15 mouse cellular contexts compared by ENCODE assay signal in genomic region chr13:8760940-8761339, GRCm38 (mm10).
"Had no signal": no experiment of that assay in that cellular context is flagged by ENCODE, and none has a peak within 500 bp of the region (broad histone marks: within the 10 kb centered on the region; RNA-seq: fewer than 3 reads in every experiment).

No protein-coding gene starts in this region.

- H3K27ac ChIP-seq: left cerebral cortex, adult 2 months; limb, embryonic 15.5 days; midbrain, embryonic 15.5 days; neural tube, embryonic 13.5 days had no signal

- H3K27me3 ChIP-seq: limb, embryonic 15.5 days; midbrain, embryonic 15.5 days; neural tube, embryonic 13.5 days had no signal

- H3K9ac ChIP-seq: limb, embryonic 15.5 days; midbrain, embryonic 15.5 days; neural tube, embryonic 13.5 days had no signal

- H3K36me3 ChIP-seq: limb, embryonic 15.5 days; midbrain, embryonic 15.5 days; neural tube, embryonic 13.5 days had no signal

- H3K9me3 ChIP-seq: limb, embryonic 15.5 days; midbrain, embryonic 15.5 days; neural tube, embryonic 13.5 days had no signal

- H3K4me1 ChIP-seq: limb, embryonic 15.5 days; midbrain, embryonic 15.5 days; neural tube, embryonic 13.5 days had no signal

- H3K4me2 ChIP-seq: limb, embryonic 15.5 days; midbrain, embryonic 11.5 days; midbrain, embryonic 15.5 days; neural tube, embryonic 13.5 days had no signal

- DNase-seq: kidney, adult 2 months; kidney, postnatal 25 days; lung, adult 18-20 months; retina, postnatal 1 day; right cerebral cortex, postnatal 4 days; spleen, adult 18-20 months; thymus, adult 18-20 months; thymus, postnatal 14 days had no signal

- ATAC-seq: intestine, embryonic 16.5 days; lung, postnatal 0 days; midbrain, embryonic 15.5 days had no signal

- H3K4me3 ChIP-seq: left cerebral cortex, adult 2 months; limb, embryonic 15.5 days; midbrain, embryonic 15.5 days; neural tube, embryonic 13.5 days had no signal
